Mouse (Mus musculus): ENCODE measurements around the gene Fer. TPM values are rescaled to one million over a fixed set of nuclear protein-coding genes. Genes with fewer than 3 reads are reported as not detected.

The Fer gene
- polyA plus RNA-seq, 1 experiment from 2014 or later: 12.6 TPM

GRCm38 (mm10) chr17:63860988-63861387 lies 1.9 kb upstream of the Fer start:
- Histone ChIP-seq H3K27ac (ENCODE audit: low read depth, low read length) (no peak overlapping the region), H3K9me3 (ENCODE audit: control insufficient read depth) (no peaks in the 10 kb centered on the region), H3K27me3 (replicated peaks; ENCODE audit: control insufficient read depth, insufficient read depth, low read length) (no peaks in the 10 kb centered on the region), H3K4me1 (replicated peaks; ENCODE audit: control insufficient read depth, insufficient read depth, low read length) (no peaks in the 10 kb centered on the region), H3K4me2 (replicated peaks; ENCODE audit: low read depth) (no peak overlapping the region), H3K9ac (ENCODE audit: low read depth, low read length) (no peak overlapping the region), H3K4me3 (ENCODE audit: low read depth, low read length) (no peak overlapping the region), H3K36me3 (ENCODE audit: control insufficient read depth, insufficient read depth) (no peaks in the 10 kb centered on the region)
- no peak for ATAC-seq
- WGBS: 44% methylated on average over 4 of the region's 4 CpGs
- no peak for TF ChIP-seq CTCF (IDR thresholded peaks at IDR 0.05; ENCODE audit: low read depth)

- Histone ChIP-seq H3K27me3 (replicated peaks; ENCODE audit: control insufficient read depth, insufficient read depth, low read length) (no peaks in the 10 kb centered on the region), H3K9me3 (ENCODE audit: control insufficient read depth) (no peaks in the 10 kb centered on the region), H3K4me2 (replicated peaks; ENCODE audit: low read depth) (peak overlapping the region; percentile 95; the same call in 1 of the 2 replicates), H3K27ac (ENCODE audit: low read depth, low read length) (no peak overlapping the region), H3K4me3 (ENCODE audit: low read depth, low read length) (no peak overlapping the region), H3K36me3 (ENCODE audit: control insufficient read depth, insufficient read depth) (no peaks in the 10 kb centered on the region), H3K4me1 (replicated peaks; ENCODE audit: control insufficient read depth, insufficient read depth, low read length) (no peaks in the 10 kb centered on the region), H3K9ac (ENCODE audit: low read depth, low read length) (no peak overlapping the region)
- TF ChIP-seq CTCF (IDR thresholded peaks at IDR 0.05; ENCODE audit: low read depth): no peak
- 44% methylated on average over 3 of the region's 3 CpGs for WGBS
- no peak for ATAC-seq
Observed at GRCm38 (mm10) chr17:63862399-63862798, 463 bp upstream of the Fer start.

GRCm38 (mm10) chr17:63863647-63864149 lies 836 bp downstream of the Fer start, which contains the start of gene A930002H24Rik:
Gene A930002H24Rik (minus strand): TSS chr17:63863791.
- WGBS: under 1% methylated on average over 53 of the region's 55 CpGs
- peak; percentile 100 for ATAC-seq
- no peak for TF ChIP-seq CTCF (IDR thresholded peaks at IDR 0.05; ENCODE audit: low read depth)
- no peaks in the 10 kb centered on the region for H3K36me3 ChIP-seq (ENCODE audit: control insufficient read depth, insufficient read depth)
- H3K9ac ChIP-seq (ENCODE audit: low read depth, low read length): peak within 1 kb of the TSS; percentile 91
- no peaks in the 10 kb centered on the region for H3K4me1 ChIP-seq (replicated peaks; ENCODE audit: control insufficient read depth, insufficient read depth, low read length)
- H3K9me3 ChIP-seq (ENCODE audit: control insufficient read depth): no peaks in the 10 kb centered on the region
- H3K27me3 ChIP-seq (replicated peaks; ENCODE audit: control insufficient read depth, insufficient read depth, low read length): no peaks in the 10 kb centered on the region
- peak within 1 kb of the TSS; percentile 74 for H3K27ac ChIP-seq (ENCODE audit: low read depth, low read length)
- H3K4me2 ChIP-seq (replicated peaks; ENCODE audit: low read depth): peak within 1 kb of the TSS; percentile 95
- peak within 1 kb of the TSS; percentile 95 for H3K4me3 ChIP-seq (ENCODE audit: low read depth, low read length)

- Histone ChIP-seq H3K4me1 (replicated peaks; ENCODE audit: control insufficient read depth, insufficient read depth, low read length) (no peaks in the 10 kb centered on the region), H3K36me3 (ENCODE audit: control insufficient read depth, insufficient read depth) (no peaks in the 10 kb centered on the region), H3K9ac (ENCODE audit: low read depth, low read length) (peak overlapping the region; percentile 91), H3K4me2 (replicated peaks; ENCODE audit: low read depth) (peak overlapping the region; percentile 95), H3K27me3 (replicated peaks; ENCODE audit: control insufficient read depth, insufficient read depth, low read length) (no peaks in the 10 kb centered on the region), H3K27ac (ENCODE audit: low read depth, low read length) (peak overlapping the region; percentile 74), H3K4me3 (ENCODE audit: low read depth, low read length) (peak overlapping the region; percentile 95), H3K9me3 (ENCODE audit: control insufficient read depth) (no peaks in the 10 kb centered on the region)
- peak; percentile 72 for ATAC-seq
- TF ChIP-seq CTCF (IDR thresholded peaks at IDR 0.05; ENCODE audit: low read depth): no peak
- WGBS: under 1% methylated on average over 34 of the region's 48 CpGs
Observed at GRCm38 (mm10) chr17:63864171-63864571, 1.3 kb downstream of the Fer start.

- Histone ChIP-seq H3K4me1 (replicated peaks; ENCODE audit: control insufficient read depth, insufficient read depth, low read length) (no peaks in the 10 kb centered on the region), H3K27me3 (replicated peaks; ENCODE audit: control insufficient read depth, insufficient read depth, low read length) (no peaks in the 10 kb centered on the region), H3K4me2 (replicated peaks; ENCODE audit: low read depth) (no peak overlapping the region), H3K9me3 (ENCODE audit: control insufficient read depth) (no peaks in the 10 kb centered on the region), H3K4me3 (ENCODE audit: low read depth, low read length) (no peak overlapping the region), H3K36me3 (ENCODE audit: control insufficient read depth, insufficient read depth) (no peaks in the 10 kb centered on the region), H3K9ac (ENCODE audit: low read depth, low read length) (no peak overlapping the region), H3K27ac (ENCODE audit: low read depth, low read length) (no peak overlapping the region)
- 94% methylated on average over 7 of the region's 7 CpGs for WGBS
- no peak for ATAC-seq
- TF ChIP-seq CTCF (IDR thresholded peaks at IDR 0.05; ENCODE audit: low read depth): no peak
Observed at GRCm38 (mm10) chr17:63871773-63872172, 8.9 kb downstream of the Fer start.

- no peak for ATAC-seq
- Histone ChIP-seq H3K36me3 (ENCODE audit: control insufficient read depth, insufficient read depth) (no peaks in the 10 kb centered on the region), H3K27me3 (replicated peaks; ENCODE audit: control insufficient read depth, insufficient read depth, low read length) (no peaks in the 10 kb centered on the region), H3K9ac (ENCODE audit: low read depth, low read length) (no peak overlapping the region), H3K9me3 (ENCODE audit: control insufficient read depth) (no peaks in the 10 kb centered on the region), H3K27ac (ENCODE audit: low read depth, low read length) (no peak overlapping the region), H3K4me3 (ENCODE audit: low read depth, low read length) (no peak overlapping the region), H3K4me2 (replicated peaks; ENCODE audit: low read depth) (no peak overlapping the region), H3K4me1 (replicated peaks; ENCODE audit: control insufficient read depth, insufficient read depth, low read length) (no peaks in the 10 kb centered on the region)
- WGBS: 76% methylated on average over 4 of the region's 4 CpGs
- TF ChIP-seq CTCF (IDR thresholded peaks at IDR 0.05; ENCODE audit: low read depth): no peak
Observed at GRCm38 (mm10) chr17:63878889-63879288, 16.0 kb downstream of the Fer start.

GRCm38 (mm10) chr17:63880009-63880408 lies 17.1 kb downstream of the Fer start:
- Histone ChIP-seq H3K9me3 (ENCODE audit: control insufficient read depth) (no peaks in the 10 kb centered on the region), H3K4me1 (replicated peaks; ENCODE audit: control insufficient read depth, insufficient read depth, low read length) (no peaks in the 10 kb centered on the region), H3K27ac (ENCODE audit: low read depth, low read length) (no peak overlapping the region), H3K36me3 (ENCODE audit: control insufficient read depth, insufficient read depth) (no peaks in the 10 kb centered on the region), H3K27me3 (replicated peaks; ENCODE audit: control insufficient read depth, insufficient read depth, low read length) (no peaks in the 10 kb centered on the region), H3K4me2 (replicated peaks; ENCODE audit: low read depth) (no peak overlapping the region), H3K9ac (ENCODE audit: low read depth, low read length) (no peak overlapping the region), H3K4me3 (ENCODE audit: low read depth, low read length) (no peak overlapping the region)
- WGBS: 58% methylated on average over 4 of the region's 4 CpGs
- no peak for TF ChIP-seq CTCF (IDR thresholded peaks at IDR 0.05; ENCODE audit: low read depth)
- ATAC-seq: no peak

All from intestine, postnatal 0 days (tissue).